10 mouse cellular contexts compared by ENCODE assay signal in the genomic region with DNA sequence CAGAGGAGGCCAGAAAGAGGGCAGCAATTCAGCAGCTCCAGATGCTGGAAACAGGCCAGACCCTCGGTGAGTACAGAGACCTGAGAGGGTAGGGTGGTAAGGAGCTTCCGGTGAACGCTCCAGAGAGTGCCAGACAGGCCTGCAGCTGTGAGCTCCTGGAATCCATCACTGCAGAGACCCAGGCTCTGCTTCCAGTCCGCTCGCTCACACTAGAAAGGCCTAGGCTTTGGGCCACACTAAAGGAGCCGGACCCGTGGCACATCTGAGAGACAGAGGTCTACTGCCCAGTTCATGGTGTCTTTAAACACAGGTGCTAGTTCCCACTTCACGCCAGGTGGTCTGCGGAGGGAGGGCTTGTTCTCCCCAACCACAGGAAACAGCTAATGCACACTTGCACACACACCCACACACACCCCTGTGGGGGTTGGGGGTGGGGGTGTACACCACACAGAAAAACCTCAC. TPM values are rescaled to one million over a fixed set of nuclear protein-coding genes. Genes with fewer than 3 reads are reported as not detected.
DNase-seq lines count a peak whose midpoint lies in the region; ATAC-seq and TF ChIP-seq lines count a peak whose summit lies in the region.
"Had no signal": no experiment of that assay in that cellular context is flagged by ENCODE, and none has a peak within 500 bp of the region (broad histone marks: within the 10 kb centered on the region; RNA-seq: fewer than 3 reads in every experiment).

No protein-coding gene starts in this region.

- no peak overlapping the region for H3K4me3 ChIP-seq in kidney, embryonic 15.5 days (replicated peaks)
- H3K4me3 ChIP-seq in limb, embryonic 12.5 days (replicated peaks) = no peak overlapping the region
- H3K4me3 ChIP-seq in thymus, adult 2 months (ENCODE audit: control insufficient read depth, insufficient read depth, low read length) = no peak overlapping the region
- H3K4me3 ChIP-seq in left cerebral cortex, adult 2 months = no peak overlapping the region
- H3K4me3 ChIP-seq in forebrain, embryonic 11.5 days (ENCODE audit: low read depth, low read length) = no peak overlapping the region

- H3K27me3 ChIP-seq in kidney, embryonic 15.5 days = no peaks in the 10 kb centered on the region
- H3K27me3 ChIP-seq in limb, embryonic 12.5 days = no peaks in the 10 kb centered on the region
- H3K27me3 ChIP-seq in thymus, adult 2 months (ENCODE audit: control insufficient read depth, insufficient read depth, low read length) = no peaks in the 10 kb centered on the region
- H3K27me3 ChIP-seq in forebrain, embryonic 11.5 days (ENCODE audit: control insufficient read depth, insufficient read depth, low read length) = no peaks in the 10 kb centered on the region

- peaks cover 67% of the 10 kb centered on the region for H3K4me1 ChIP-seq in kidney, embryonic 15.5 days
- peaks cover 83% of the 10 kb centered on the region for H3K4me1 ChIP-seq in limb, embryonic 12.5 days (replicated peaks)
- H3K4me1 ChIP-seq in thymus, adult 2 months (replicated peaks; ENCODE audit: control insufficient read depth, insufficient read depth, low read length) = peaks cover 74% of the 10 kb centered on the region
- peaks cover 24% of the 10 kb centered on the region for H3K4me1 ChIP-seq in forebrain, embryonic 11.5 days (replicated peaks; ENCODE audit: control insufficient read depth, insufficient read depth, low read length)

- ATAC-seq in kidney, embryonic 15.5 days (replicated peaks; ENCODE audit: low FRiP score) = no peak
- 0 out of 2 replicates have a peak, but pooled peaks have one; percentile 21 for ATAC-seq in limb, embryonic 12.5 days (ENCODE audit: insufficient number of reproducible peaks, insufficient read depth, low FRiP score, low TSS enrichment, low read depth)
- ATAC-seq in forebrain, embryonic 11.5 days (replicated peaks; ENCODE audit: low FRiP score) = no peak

- H3K27ac ChIP-seq in kidney, embryonic 15.5 days = no peak overlapping the region
- H3K27ac ChIP-seq in limb, embryonic 12.5 days = peak overlapping the region; percentile 66
- peak overlapping the region; percentile 91 for H3K27ac ChIP-seq in thymus, adult 2 months (ENCODE audit: control insufficient read depth, insufficient read depth, low read length)
- no peak overlapping the region for H3K27ac ChIP-seq in left cerebral cortex, adult 2 months
- no peak overlapping the region for H3K27ac ChIP-seq in forebrain, embryonic 11.5 days (ENCODE audit: low read depth, low read length)

- H3K9ac ChIP-seq in kidney, embryonic 15.5 days = no peak overlapping the region
- H3K9ac ChIP-seq in limb, embryonic 12.5 days (replicated peaks) = no peak overlapping the region; the same call in 1 of the 2 replicates
- no peak overlapping the region for H3K9ac ChIP-seq in forebrain, embryonic 11.5 days (ENCODE audit: low read length)

- peak; percentile 47 for DNase-seq in kidney, postnatal 10 days
- peak; percentile 49 for DNase-seq in T-cell, adult 2 months (ENCODE audit: low spot score)
- DNase-seq in thymus, adult 2 months = peak; percentile 78
- no peak for DNase-seq in left cerebral cortex, adult 9 months (ENCODE audit: low spot score in 2 of 2)
- no peak for DNase-seq in left cerebral cortex, adult 2 months (ENCODE audit: extremely low spot score in 1 of 2, low spot score in 2 of 2)
- DNase-seq in forebrain, embryonic 11.5 days (ENCODE audit: low spot score) = no peak
- DNase-seq: cerebellum, adult 9-11 months; gastrocnemius, postnatal 14 days had no signal

- no peak overlapping the region for H3K4me2 ChIP-seq in kidney, embryonic 15.5 days
- H3K4me2 ChIP-seq in limb, embryonic 12.5 days = 0 out of 2 replicates have a peak overlapping the region, but pooled peaks have one; percentile 23
- H3K4me2 ChIP-seq in forebrain, embryonic 11.5 days (ENCODE audit: low read depth, low read length, severe bottlenecking) = no peak overlapping the region

- WGBS in kidney, embryonic 15.5 days = 60% methylated on average over 9 of the region's 9 CpGs
- WGBS in limb, embryonic 12.5 days = 37% methylated on average over 9 of the region's 9 CpGs
- 9% methylated on average over 9 of the region's 9 CpGs for WGBS in thymus, adult 2 months
- 83% methylated on average over 9 of the region's 9 CpGs for WGBS in forebrain, embryonic 11.5 days

- TF ChIP-seq POLR2A in thymus, adult 2 months (IDR thresholded peaks at IDR 0.05; ENCODE audit: control insufficient read depth, extremely low read depth, insufficient read depth, low read length, poor library complexity) = no peak

- TF ChIP-seq CTCF in thymus, adult 2 months (IDR thresholded peaks at IDR 0.05; ENCODE audit: borderline replicate concordance, control insufficient read depth, extremely low read depth, insufficient read depth, low read length, poor library complexity) = no peak
- no peak for TF ChIP-seq CTCF in left cerebral cortex, adult 2 months (IDR thresholded peaks at IDR 0.05)

- H3K36me3 ChIP-seq in kidney, embryonic 15.5 days = no peaks in the 10 kb centered on the region
- no peaks in the 10 kb centered on the region for H3K36me3 ChIP-seq in limb, embryonic 12.5 days
- H3K36me3 ChIP-seq in thymus, adult 2 months (ENCODE audit: control insufficient read depth, insufficient read depth, low read length) = no peaks in the 10 kb centered on the region
- H3K36me3 ChIP-seq in forebrain, embryonic 11.5 days (ENCODE audit: control insufficient read depth, insufficient read depth, low read length) = no peaks in the 10 kb centered on the region

- H3K9me3 ChIP-seq in kidney, embryonic 15.5 days (replicated peaks) = no peaks in the 10 kb centered on the region
- no peaks in the 10 kb centered on the region for H3K9me3 ChIP-seq in limb, embryonic 12.5 days
- H3K9me3 ChIP-seq in forebrain, embryonic 11.5 days (ENCODE audit: control insufficient read depth, low read length) = no peaks in the 10 kb centered on the region

- intact Hi-C loops in left cerebral cortex, adult 2 months (cut with DNase I) = no loop called here

RNA-seq across cellular contexts. Expression of a gene that starts 39.9 kb away (rescaled TPM):
- polyA plus RNA-seq in kidney, embryonic 15.5 days (2015; fragmentation: Nextera tagmentation; extraction: Ambion mirVana) = 82.7 and 87.5 TPM in 2 replicates
- polyA plus RNA-seq in limb, embryonic 12.5 days (2016; fragmentation: Nextera tagmentation; extraction: Ambion mirVana) = 119 and 133 TPM in 2 replicates
- polyA plus RNA-seq in thymus, adult 2 months (2012; rRNA removed) = 107 and 117 TPM in 2 replicates
- 10 to 100 TPM; 30.9 to 42.1 TPM for total RNA-seq in left cerebral cortex, adult 2 months (2021)
- polyA plus RNA-seq in forebrain, embryonic 11.5 days (2014; fragmentation: Nextera tagmentation; extraction: Ambion mirVana) = 125 and 140 TPM in 2 replicates

Comparison
In these comparisons a context has a peak if more than half of its experiments do, and no peak if none do; other contexts are left out.
1. DNase-seq: peak in kidney, postnatal 10 days (single experiment), T-cell, adult 2 months (single experiment) and thymus, adult 2 months (single experiment); none in left cerebral cortex, adult 9 months (0 of 2), left cerebral cortex, adult 2 months (0 of 2) and forebrain, embryonic 11.5 days (single experiment).
2. H3K27ac ChIP-seq: peak in limb, embryonic 12.5 days (single experiment) and thymus, adult 2 months (single experiment); none in kidney, embryonic 15.5 days (single experiment), left cerebral cortex, adult 2 months (single experiment) and forebrain, embryonic 11.5 days (single experiment).